Mouse (Mus musculus): ENCODE measurements at regions not wholly inside any gene's neighbourhood (a gene's known extent, or its start where the extent isn't known, plus 50 kb on each side); places are given as distances from the start of the nearest gene placed in this dataset.

- TF ChIP-seq POLR2A (IDR thresholded peaks at IDR 0.05; ENCODE audit: control insufficient read depth in 1 of 2, insufficient read depth in 1 of 2, low read depth in 1 of 2, low read length in 2 of 2, poor library complexity in 1 of 2) = no peak
- TF ChIP-seq CTCF (IDR thresholded peaks at IDR 0.05 in 2 of 3, conservative IDR thresholded peaks at IDR 0.05 in 1 of 3; ENCODE audit: control insufficient read depth in 1 of 3, insufficient read depth in 1 of 3, low read depth in 2 of 3, low read length in 3 of 3, poor library complexity in 1 of 3, severe bottlenecking in 1 of 3) = no peak
- TF ChIP-seq POLR2AphosphoS5 (IDR thresholded peaks at IDR 0.05; ENCODE audit: borderline replicate concordance, low read depth, low read length) = no peak
- TF ChIP-seq GATA1 (IDR thresholded peaks at IDR 0.05; ENCODE audit: low read depth, low read length) = no peak
- TF ChIP-seq CHD2 (IDR thresholded peaks at IDR 0.05; ENCODE audit: low read length) = no peak
- TF ChIP-seq NRF1 (IDR thresholded peaks at IDR 0.05; ENCODE audit: insufficient read depth, low read depth, low read length, poor library complexity, severe bottlenecking) = no peak
- no peak for TF ChIP-seq MEF2A (IDR thresholded peaks at IDR 0.05; ENCODE audit: extremely low read depth, insufficient replicate concordance, low read depth, low read length, poor library complexity, severe bottlenecking)
- no peak for TF ChIP-seq USF1 (IDR thresholded peaks at IDR 0.05; ENCODE audit: low read depth, low read length)
Measured at GRCm38 (mm10) chr13:43734641-43735040, 49.9 kb upstream of the Cd83 start.
